Mouse (Mus musculus): ENCODE measurements around the gene Ndufb2.

The Ndufb2 gene

DNA sequence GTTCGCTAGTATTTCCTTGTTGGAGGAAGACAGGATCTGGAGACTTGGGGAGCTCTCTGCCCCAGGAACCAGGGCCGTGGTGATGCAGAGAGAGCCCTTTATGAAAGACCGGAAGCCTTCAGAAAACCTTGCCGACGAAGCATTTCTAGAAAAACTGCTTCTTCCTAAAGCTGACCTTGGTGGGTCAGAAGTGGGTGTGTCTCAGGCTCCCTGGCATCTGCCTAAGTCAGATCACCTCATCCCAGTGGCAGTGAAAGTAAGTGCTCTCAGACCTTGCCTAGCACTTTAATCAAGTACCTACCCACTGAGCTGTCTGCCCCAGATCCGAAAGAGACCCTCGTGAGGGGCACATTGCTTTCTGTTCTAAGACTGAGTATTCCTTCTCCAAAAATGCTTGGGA, 17.4 kb upstream of the Ndufb2 start:
- ATAC-seq (ENCODE audit: insufficient number of reproducible peaks, low FRiP score, low TSS enrichment) = no peak

DNA sequence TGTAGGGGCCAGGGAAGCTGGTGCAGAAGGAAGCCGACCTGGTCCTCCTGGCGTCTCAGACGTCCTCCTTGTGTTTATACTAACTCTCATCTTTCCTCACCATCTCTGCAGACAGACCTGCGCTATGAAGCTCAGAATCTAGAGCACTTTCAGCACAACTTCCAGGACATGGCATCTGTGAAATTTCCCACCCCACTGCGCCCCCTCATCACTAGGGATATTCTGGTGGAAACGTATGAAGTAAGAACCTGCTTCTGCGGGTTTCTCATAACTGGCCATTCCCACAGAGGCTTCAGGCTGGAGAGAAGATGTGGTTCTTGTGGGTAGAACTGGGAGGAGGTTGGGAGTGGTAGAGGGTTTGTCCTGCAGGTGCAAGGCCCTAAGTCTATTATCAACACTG, 12.8 kb upstream of the Ndufb2 start:
- no peak for ATAC-seq (ENCODE audit: insufficient number of reproducible peaks, low FRiP score, low TSS enrichment)

DNA sequence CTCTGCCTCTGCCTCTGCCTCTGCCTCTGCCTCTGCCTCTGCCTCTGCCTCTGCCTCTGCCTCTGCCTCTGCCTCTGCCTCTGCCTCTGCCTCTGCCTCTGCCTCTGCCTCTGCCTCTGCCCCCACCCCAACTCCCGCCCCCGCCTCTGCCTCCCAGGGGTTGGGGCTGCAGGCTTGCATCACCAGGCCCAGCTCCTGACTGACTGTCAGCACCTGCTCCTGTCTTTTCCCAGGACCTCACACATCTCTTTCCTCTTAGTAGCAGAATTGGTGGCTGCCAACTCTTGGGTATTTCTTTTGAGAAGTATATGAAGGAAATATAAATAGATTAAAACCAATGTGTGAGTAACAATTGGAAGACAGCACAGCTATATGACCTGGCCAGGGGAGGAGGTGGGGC, 11.8 kb upstream of the Ndufb2 start:
- no peak for ATAC-seq (ENCODE audit: insufficient number of reproducible peaks, low FRiP score, low TSS enrichment)

DNA sequence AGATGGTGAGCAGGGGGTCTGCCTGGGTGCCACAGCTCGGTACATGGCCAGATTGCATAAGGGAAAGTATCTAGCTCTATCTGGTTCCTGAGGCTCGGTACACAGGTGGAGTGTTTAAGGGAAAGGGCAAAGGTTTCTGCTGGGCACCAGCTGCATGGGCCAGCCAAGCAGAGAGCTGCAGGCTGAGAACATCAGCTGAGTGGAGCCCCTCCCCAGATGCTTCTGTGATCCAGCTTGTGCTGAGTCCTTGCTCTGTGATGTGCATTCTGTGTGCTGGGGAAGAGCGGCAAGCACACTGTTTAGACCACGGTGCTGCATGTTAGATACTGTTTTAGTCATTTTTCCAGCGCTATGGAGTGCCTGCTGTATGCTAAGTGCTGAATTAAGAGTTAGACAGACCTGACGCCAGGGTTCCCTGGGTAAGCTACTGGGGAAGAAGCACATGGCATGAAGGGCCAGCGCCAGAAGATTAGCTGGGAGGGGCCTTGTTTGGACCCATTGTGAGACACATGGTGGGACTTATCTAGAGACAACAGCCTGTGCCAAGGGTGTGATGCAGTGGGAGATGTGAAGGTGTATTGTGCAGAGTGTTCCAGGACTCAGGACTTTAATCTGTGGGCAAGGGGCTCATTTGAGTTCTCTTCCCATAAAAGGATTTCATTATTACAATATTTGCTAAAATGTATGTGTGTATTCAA, 11.1 kb upstream of the Ndufb2 start:
- no peak for ATAC-seq (ENCODE audit: insufficient number of reproducible peaks, low FRiP score, low TSS enrichment)

DNA sequence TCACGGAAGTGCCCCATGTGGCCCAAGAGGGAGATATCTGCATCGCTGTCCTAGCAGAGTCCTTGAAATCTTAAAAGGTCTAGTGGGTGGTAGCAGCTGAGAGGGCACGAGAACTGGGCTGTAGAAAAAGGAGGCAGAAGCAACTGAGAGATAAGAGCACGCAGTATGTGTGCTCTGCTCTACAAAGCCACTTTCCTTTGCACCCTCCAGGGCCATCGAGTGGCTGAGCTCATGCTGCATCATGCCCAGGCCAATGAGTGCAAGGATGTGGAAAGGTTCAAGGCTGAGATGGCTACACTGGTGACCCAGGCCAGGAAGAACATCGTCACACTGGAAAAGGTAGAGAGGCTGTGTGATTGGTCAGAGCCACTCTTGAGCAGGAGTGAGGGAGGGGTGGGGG, 6.9 kb upstream of the Ndufb2 start, which contains the start of gene Gm42420:
Gene Gm42420, plus strand, starts transcription at position 237 of the 400 bp plus-strand sequence.
- ATAC-seq (ENCODE audit: insufficient number of reproducible peaks, low FRiP score, low TSS enrichment) = no peak

DNA sequence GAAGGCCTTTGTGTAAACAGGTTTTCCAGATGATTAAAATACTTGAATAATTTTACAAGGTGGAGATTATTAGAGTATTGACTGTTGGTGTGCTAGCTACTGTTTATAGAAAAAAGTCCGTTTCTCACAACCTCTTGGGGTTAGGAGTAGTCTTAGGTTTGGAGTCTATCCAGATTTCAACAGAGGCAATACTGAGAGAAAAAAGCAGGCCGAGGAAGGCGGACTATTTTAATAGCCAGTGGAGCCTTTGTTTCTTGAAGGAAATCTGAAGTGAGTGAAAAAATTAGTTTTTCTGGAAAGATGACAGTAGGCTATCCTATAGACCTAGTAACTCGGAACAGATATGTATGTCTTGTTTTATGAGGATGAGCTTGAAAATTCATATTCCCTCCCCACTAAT, 893 bp upstream of the Ndufb2 start:
- no peak for ATAC-seq (ENCODE audit: insufficient number of reproducible peaks, low FRiP score, low TSS enrichment)

DNA sequence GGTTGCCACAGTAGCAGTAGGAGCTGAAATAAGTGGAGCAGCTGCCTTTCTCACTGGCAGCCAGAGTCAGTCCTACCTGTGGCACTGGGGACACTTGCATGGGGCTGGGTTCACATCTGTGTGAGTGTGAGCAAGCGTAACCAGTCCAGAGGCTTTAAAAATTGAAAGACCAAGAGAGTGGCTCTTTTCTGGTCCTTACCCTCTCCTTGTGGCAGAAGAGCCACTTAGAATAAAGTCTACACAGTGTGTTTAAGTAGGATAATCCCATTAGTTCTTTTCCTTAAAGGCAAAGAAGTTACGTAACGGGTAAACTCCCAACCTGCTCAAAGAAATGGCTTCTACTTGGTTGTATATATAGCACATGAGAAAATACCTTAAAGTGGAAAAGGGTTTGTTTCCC, 8.5 kb downstream of the Ndufb2 start:
- ATAC-seq (ENCODE audit: insufficient number of reproducible peaks, low FRiP score, low TSS enrichment) = no peak

DNA sequence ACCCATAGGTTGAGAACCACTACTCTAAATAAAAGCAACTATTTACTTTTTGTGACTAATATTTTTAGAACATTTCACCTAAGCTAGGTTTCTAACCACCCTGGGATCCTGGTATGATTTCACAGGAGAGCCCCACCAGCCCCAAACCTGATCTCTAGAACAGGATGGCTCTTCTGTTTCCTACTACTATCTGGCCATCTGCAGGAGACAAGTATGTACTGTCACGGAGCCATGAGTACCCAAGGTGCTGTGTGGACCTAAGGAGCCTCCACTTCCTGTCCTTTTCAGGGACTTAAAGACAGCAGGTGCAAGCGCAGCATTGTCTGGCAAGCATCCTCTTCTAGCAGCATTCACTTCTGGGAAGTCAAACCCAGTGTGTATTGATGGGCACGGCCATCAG, 9.5 kb downstream of the Ndufb2 start:
- no peak for ATAC-seq (ENCODE audit: insufficient number of reproducible peaks, low FRiP score, low TSS enrichment)

DNA sequence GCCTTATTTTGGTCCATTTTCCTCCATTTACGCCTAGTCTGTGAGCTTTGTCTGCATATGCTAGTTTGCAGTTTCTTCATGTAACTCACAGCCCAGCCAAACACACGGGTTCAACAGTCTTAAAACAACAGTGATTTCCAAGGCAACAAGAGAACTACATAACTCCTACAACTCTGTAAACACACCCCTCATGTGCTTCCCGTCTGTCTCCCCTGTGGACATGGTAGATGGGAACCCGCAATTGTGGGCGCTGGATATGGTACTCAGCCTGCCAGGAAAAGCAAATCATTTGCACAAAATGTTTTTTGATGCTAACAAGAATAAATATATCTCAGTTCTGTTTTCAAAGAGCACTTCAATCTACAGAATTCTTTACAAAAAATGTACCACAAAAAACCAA, 12.2 kb downstream of the Ndufb2 start:
- no peak for ATAC-seq (ENCODE audit: insufficient number of reproducible peaks, low FRiP score, low TSS enrichment)

DNA sequence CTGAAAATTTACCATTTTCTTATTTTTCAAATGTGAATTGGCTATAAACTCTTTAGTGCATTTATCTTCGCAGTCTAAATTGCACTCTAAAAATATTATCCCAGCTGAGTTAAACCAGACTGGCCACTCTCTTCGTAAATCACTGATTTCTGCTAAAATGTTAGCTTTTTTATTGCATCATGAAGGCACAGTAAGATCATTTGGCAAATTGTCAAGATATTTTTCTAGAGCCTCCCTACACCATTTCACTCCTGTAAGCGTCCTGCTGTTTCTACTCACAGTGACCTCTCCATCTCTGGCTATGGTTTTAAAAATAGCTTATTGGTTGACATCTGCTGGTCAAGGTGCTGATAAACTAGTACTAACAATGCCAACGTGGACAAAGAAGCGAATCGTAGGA, 13.7 kb downstream of the Ndufb2 start:
- ATAC-seq (ENCODE audit: insufficient number of reproducible peaks, low FRiP score, low TSS enrichment) = no peak

DNA sequence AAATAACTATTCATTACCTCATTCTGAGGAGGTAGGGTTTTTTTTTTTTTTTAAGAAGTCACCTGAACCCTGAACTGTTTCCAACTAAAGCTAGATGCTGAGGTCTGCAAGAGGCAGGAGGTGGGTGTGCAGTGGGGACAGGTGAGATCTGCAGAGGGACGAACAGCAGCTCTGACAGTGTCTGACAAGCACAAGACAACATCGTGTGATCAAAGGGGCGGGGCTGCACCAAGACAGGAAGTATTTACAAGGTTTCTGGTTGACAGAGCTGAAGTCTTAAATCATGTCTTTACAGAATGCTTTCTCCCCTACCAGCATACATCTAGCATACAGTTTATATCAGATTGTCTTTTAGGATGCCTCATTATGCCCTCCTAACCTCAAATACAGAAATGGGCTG, 14.5 kb downstream of the Ndufb2 start:
- ATAC-seq (ENCODE audit: insufficient number of reproducible peaks, low FRiP score, low TSS enrichment) = no peak

DNA sequence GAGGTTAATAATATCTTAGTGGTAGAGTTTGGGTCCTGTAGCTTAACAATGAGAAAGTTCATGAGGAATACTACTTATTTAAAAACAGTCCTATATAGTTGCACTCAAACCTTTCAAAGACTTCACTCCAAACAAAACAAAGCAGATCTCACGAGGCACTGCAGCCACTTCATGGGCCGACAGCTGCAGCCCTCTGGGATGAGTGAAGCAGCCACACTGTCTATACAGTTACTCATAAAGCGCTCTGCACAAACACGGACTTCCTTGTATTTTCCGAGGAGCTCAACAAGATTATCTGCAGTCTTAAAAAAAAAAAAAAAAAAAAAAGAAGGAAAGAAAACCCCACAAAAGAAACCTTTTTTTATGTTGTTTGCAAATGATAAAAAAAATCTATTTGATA, 15.0 kb downstream of the Ndufb2 start:
- no peak for ATAC-seq (ENCODE audit: insufficient number of reproducible peaks, low FRiP score, low TSS enrichment)

DNA sequence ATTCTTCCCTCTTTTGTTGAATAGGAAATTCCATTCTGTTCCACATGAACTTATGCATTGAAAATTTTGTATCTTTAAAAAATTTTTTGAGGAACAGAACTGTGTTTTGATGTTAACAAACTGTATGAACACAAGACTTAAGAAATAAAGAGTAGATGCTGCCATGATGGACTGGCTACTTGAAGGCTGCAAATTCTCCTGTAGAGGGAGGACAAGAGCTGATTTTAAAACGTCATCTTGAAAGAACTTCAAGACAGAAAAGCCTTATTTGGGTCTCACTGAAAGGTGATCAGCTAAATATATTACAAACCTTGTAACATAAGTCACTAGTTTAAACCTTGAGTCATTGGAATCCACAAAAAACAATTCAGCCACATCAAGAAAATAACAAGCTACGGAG, 17.8 kb downstream of the Ndufb2 start:
- ATAC-seq (ENCODE audit: insufficient number of reproducible peaks, low FRiP score, low TSS enrichment) = no peak

DNA sequence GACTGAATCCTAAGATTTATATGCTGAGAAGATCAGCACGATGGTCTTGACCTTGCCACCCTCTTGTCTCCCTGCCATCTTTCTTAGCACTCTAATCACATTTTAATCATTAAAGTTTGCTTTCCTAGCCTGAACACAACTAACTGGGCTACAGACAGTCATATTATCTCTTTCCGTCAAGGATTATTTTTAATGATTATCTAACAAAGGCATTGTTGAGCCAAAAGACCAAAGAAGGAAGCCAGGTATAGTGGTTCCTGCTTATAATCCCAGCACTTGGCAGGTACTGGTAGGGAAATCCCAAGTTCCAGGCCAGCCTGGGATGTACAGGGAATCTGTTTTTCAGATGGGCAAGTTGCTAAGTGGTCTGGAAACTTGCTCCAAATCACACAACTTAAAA, 18.9 kb downstream of the Ndufb2 start:
- no peak for ATAC-seq (ENCODE audit: insufficient number of reproducible peaks, low FRiP score, low TSS enrichment)

All from cerebellum, adult (tissue).